9 mouse cellular contexts compared by ENCODE assay signal in genomic region chr9:3006636-3007035, GRCm38 (mm10). TPM values are rescaled to one million over a fixed set of nuclear protein-coding genes. Genes with fewer than 3 reads are reported as not detected.
DNase-seq lines count a peak whose midpoint lies in the region; ATAC-seq and TF ChIP-seq lines count a peak whose summit lies in the region.
"Not testable (repeated sequence)": the region's sequence is repeated elsewhere in the genome, so short reads cannot be mapped to it uniquely, and the experiment has no call there.
"Had no signal": no experiment of that assay in that cellular context is flagged by ENCODE, and none has a peak within 500 bp of the region (broad histone marks: within the 10 kb centered on the region; RNA-seq: fewer than 3 reads in every experiment).

No protein-coding gene starts in this region.

- not testable (repeated sequence) for H3K79me2 ChIP-seq in heart, adult 2 months (replicated peaks; ENCODE audit: control insufficient read depth, insufficient read depth, low read length)

- not testable (repeated sequence) for TF ChIP-seq POLR2A in heart, adult 2 months (IDR thresholded peaks at IDR 0.05; ENCODE audit: insufficient read depth, low read depth, low read length)

- peak; percentile 47 to 78 for DNase-seq in heart, adult 2 months
- DNase-seq in hindbrain, postnatal 0 days (ENCODE audit: low spot score); midbrain, postnatal 0 days (ENCODE audit: low spot score): not testable (repeated sequence)
- peak; percentile 94 for DNase-seq in layer of hippocampus, adult 9-11 months
- DNase-seq in liver, embryonic 13.5 days = peak; percentile 96
- peak; percentile 89 to 94 for DNase-seq in spleen, postnatal 36 days (ENCODE audit: low spot score in 2 of 2)
- DNase-seq in urinary bladder, postnatal 4 days (ENCODE audit: low spot score in 2 of 2) = peak; percentile 98 to 99

- H3K36me3 ChIP-seq in embryonic facial prominence, embryonic 13.5 days; heart, adult 2 months (ENCODE audit: control insufficient read depth, insufficient read depth, low read length); hindbrain, postnatal 0 days (ENCODE audit: insufficient read depth, low read length); liver, embryonic 13.5 days; midbrain, postnatal 0 days (ENCODE audit: insufficient read depth, low read length): not testable (repeated sequence)

- H3K4me2 ChIP-seq in embryonic facial prominence, embryonic 13.5 days; hindbrain, postnatal 0 days (ENCODE audit: low read depth, low read length); liver, embryonic 13.5 days; midbrain, postnatal 0 days (ENCODE audit: low read depth, low read length, poor library complexity, severe bottlenecking): not testable (repeated sequence)

- TF ChIP-seq EP300 in heart, adult 2 months (IDR thresholded peaks at IDR 0.05; ENCODE audit: insufficient read depth, low read depth, low read length) = not testable (repeated sequence)

- intact Hi-C loops in heart, adult 2 months (cut with DNase I) = not testable (repeated sequence)

- not testable (repeated sequence) for H3K27ac ChIP-seq in embryonic facial prominence, embryonic 13.5 days; heart, adult 2 months; hindbrain, postnatal 0 days; liver, embryonic 13.5 days; midbrain, postnatal 0 days (ENCODE audit: low read depth, low read length)

- not testable (repeated sequence) for H3K9me3 ChIP-seq in embryonic facial prominence, embryonic 13.5 days; hindbrain, postnatal 0 days (ENCODE audit: low read length); liver, embryonic 13.5 days (replicated peaks); midbrain, postnatal 0 days (ENCODE audit: low read length)

- TF ChIP-seq CTCF in heart, adult 2 months (IDR thresholded peaks at IDR 0.05); hindbrain, postnatal 0 days (IDR thresholded peaks at IDR 0.05; ENCODE audit: low read depth); midbrain, postnatal 0 days (IDR thresholded peaks at IDR 0.05): not testable (repeated sequence)

- not testable (repeated sequence) for H3K27me3 ChIP-seq in embryonic facial prominence, embryonic 13.5 days; heart, adult 2 months (ENCODE audit: control insufficient read depth, insufficient read depth, low read length); hindbrain, postnatal 0 days (ENCODE audit: insufficient read depth, low read length); liver, embryonic 13.5 days; midbrain, postnatal 0 days (ENCODE audit: insufficient read depth, low read length)

- not testable (repeated sequence) for H3K4me3 ChIP-seq in embryonic facial prominence, embryonic 13.5 days; heart, adult 2 months; hindbrain, postnatal 0 days (ENCODE audit: low read length); liver, embryonic 13.5 days (replicated peaks); midbrain, postnatal 0 days (ENCODE audit: low read depth, low read length)

- not testable (repeated sequence) for H3K9ac ChIP-seq in embryonic facial prominence, embryonic 13.5 days; heart, adult 2 months (ENCODE audit: low read depth, low read length); hindbrain, postnatal 0 days (replicated peaks; ENCODE audit: low read length); liver, embryonic 13.5 days; midbrain, postnatal 0 days (replicated peaks; ENCODE audit: low read length, poor library complexity, severe bottlenecking)

- ATAC-seq in embryonic facial prominence, embryonic 13.5 days (ENCODE audit: insufficient number of reproducible peaks, insufficient read depth, low FRiP score, low TSS enrichment, low read depth) = peak; percentile 76
- ATAC-seq in hindbrain, postnatal 0 days = peak; percentile 81
- peak; percentile 57; the same call in 1 of the 2 replicates for ATAC-seq in liver, embryonic 13.5 days (ENCODE audit: low read depth)
- peak; percentile 78 for ATAC-seq in midbrain, postnatal 0 days (ENCODE audit: low FRiP score)

- WGBS in embryonic facial prominence, embryonic 13.5 days = 72% methylated on average over 8 of the region's 8 CpGs
- 73% methylated on average over 8 of the region's 8 CpGs for WGBS in heart, adult 2 months
- 70% methylated on average over 7 of the region's 8 CpGs for WGBS in hindbrain, postnatal 0 days
- WGBS in liver, embryonic 13.5 days (ENCODE audit: insufficient replicate concordance) = 62% methylated on average over 8 of the region's 8 CpGs
- WGBS in midbrain, postnatal 0 days = 76% methylated on average over 7 of the region's 8 CpGs

- H3K4me1 ChIP-seq in embryonic facial prominence, embryonic 13.5 days; heart, adult 2 months (ENCODE audit: control insufficient read depth, insufficient read depth, low read length); hindbrain, postnatal 0 days (ENCODE audit: insufficient read depth, low read length); liver, embryonic 13.5 days (replicated peaks); midbrain, postnatal 0 days (ENCODE audit: insufficient read depth, low read length): not testable (repeated sequence)

RNA-seq across cellular contexts. Expression of gene Gm11168, which starts 3.5 kb away (rescaled TPM):
- not detected in 2 replicates for polyA plus RNA-seq in embryonic facial prominence, embryonic 13.5 days (2015; fragmentation: Nextera tagmentation; extraction: Ambion mirVana)
- not detected for total RNA-seq in heart, adult 2 months (2021)
- polyA plus RNA-seq in heart, adult 2 months (2012; rRNA removed) = not detected in 2 replicates
- total RNA-seq in hindbrain, postnatal 0 days (2014; rRNA removed) = not detected in 2 replicates
- 0.28 TPM in 1 of 2 replicates, not detected in the other for polyA plus RNA-seq in hindbrain, postnatal 0 days (2015; fragmentation: Nextera tagmentation; extraction: Ambion mirVana)
- polyA plus RNA-seq in liver, embryonic 13.5 days (2015; fragmentation: Nextera tagmentation; extraction: Ambion mirVana) = not detected in 2 replicates
- total RNA-seq in midbrain, postnatal 0 days (2014; rRNA removed) = not detected in 2 replicates
- polyA plus RNA-seq in midbrain, postnatal 0 days (2015; fragmentation: Nextera tagmentation; extraction: Ambion mirVana) = not detected in 2 replicates
- polyA plus RNA-seq: forebrain, embryonic 10.5 days had no signal

RNA-seq across cellular contexts. Expression of gene Gm10722, which starts 5.9 kb away (rescaled TPM):
- polyA plus RNA-seq in embryonic facial prominence, embryonic 13.5 days (2015; fragmentation: Nextera tagmentation; extraction: Ambion mirVana) = not detected in 2 replicates
- total RNA-seq in heart, adult 2 months (2021) = not detected
- not detected in 2 replicates for polyA plus RNA-seq in heart, adult 2 months (2012; rRNA removed)
- total RNA-seq in hindbrain, postnatal 0 days (2014; rRNA removed) = not detected in 2 replicates
- not detected in 2 replicates for polyA plus RNA-seq in hindbrain, postnatal 0 days (2015; fragmentation: Nextera tagmentation; extraction: Ambion mirVana)
- polyA plus RNA-seq in liver, embryonic 13.5 days (2015; fragmentation: Nextera tagmentation; extraction: Ambion mirVana) = not detected in 2 replicates
- total RNA-seq in midbrain, postnatal 0 days (2014; rRNA removed) = not detected in 2 replicates
- not detected in 2 replicates for polyA plus RNA-seq in midbrain, postnatal 0 days (2015; fragmentation: Nextera tagmentation; extraction: Ambion mirVana)
- polyA plus RNA-seq: forebrain, embryonic 10.5 days had no signal

RNA-seq across cellular contexts. Expression of gene Gm10721, which starts 6.3 kb away (rescaled TPM):
- not detected in 2 replicates for polyA plus RNA-seq in embryonic facial prominence, embryonic 13.5 days (2015; fragmentation: Nextera tagmentation; extraction: Ambion mirVana)
- under 1 TPM in 1 of 2 experiments, not detected in 1; 0.63 TPM for total RNA-seq in heart, adult 2 months (2021)
- not detected in 2 replicates for polyA plus RNA-seq in heart, adult 2 months (2012; rRNA removed)
- total RNA-seq in hindbrain, postnatal 0 days (2014; rRNA removed) = not detected in 2 replicates
- 0.35 TPM in 1 of 2 replicates, not detected in the other for polyA plus RNA-seq in hindbrain, postnatal 0 days (2015; fragmentation: Nextera tagmentation; extraction: Ambion mirVana)
- not detected in 2 replicates for polyA plus RNA-seq in liver, embryonic 13.5 days (2015; fragmentation: Nextera tagmentation; extraction: Ambion mirVana)
- total RNA-seq in midbrain, postnatal 0 days (2014; rRNA removed) = not detected in 2 replicates
- polyA plus RNA-seq in midbrain, postnatal 0 days (2015; fragmentation: Nextera tagmentation; extraction: Ambion mirVana) = not detected in 2 replicates
- polyA plus RNA-seq: forebrain, embryonic 10.5 days had no signal

RNA-seq across cellular contexts. Expression of gene Gm10720, which starts 8.8 kb away (rescaled TPM):
- not detected in 2 replicates for polyA plus RNA-seq in embryonic facial prominence, embryonic 13.5 days (2015; fragmentation: Nextera tagmentation; extraction: Ambion mirVana)
- not detected for total RNA-seq in heart, adult 2 months (2021)
- not detected in 2 replicates for polyA plus RNA-seq in heart, adult 2 months (2012; rRNA removed)
- total RNA-seq in hindbrain, postnatal 0 days (2014; rRNA removed) = not detected in 2 replicates
- polyA plus RNA-seq in hindbrain, postnatal 0 days (2015; fragmentation: Nextera tagmentation; extraction: Ambion mirVana) = not detected in 2 replicates
- polyA plus RNA-seq in liver, embryonic 13.5 days (2015; fragmentation: Nextera tagmentation; extraction: Ambion mirVana) = not detected in 2 replicates
- total RNA-seq in midbrain, postnatal 0 days (2014; rRNA removed) = not detected in 2 replicates
- not detected in 2 replicates for polyA plus RNA-seq in midbrain, postnatal 0 days (2015; fragmentation: Nextera tagmentation; extraction: Ambion mirVana)
- polyA plus RNA-seq: forebrain, embryonic 10.5 days had no signal

RNA-seq across cellular contexts. Expression of gene Gm10719, which starts 10.6 kb away (rescaled TPM):
- polyA plus RNA-seq in embryonic facial prominence, embryonic 13.5 days (2015; fragmentation: Nextera tagmentation; extraction: Ambion mirVana) = not detected in 2 replicates
- not detected for total RNA-seq in heart, adult 2 months (2021)
- polyA plus RNA-seq in heart, adult 2 months (2012; rRNA removed) = not detected in 2 replicates
- 0.83 TPM in 1 of 2 replicates, not detected in the other for total RNA-seq in hindbrain, postnatal 0 days (2014; rRNA removed)
- polyA plus RNA-seq in hindbrain, postnatal 0 days (2015; fragmentation: Nextera tagmentation; extraction: Ambion mirVana) = 0.38 TPM in 1 of 2 replicates, not detected in the other
- not detected in 2 replicates for polyA plus RNA-seq in liver, embryonic 13.5 days (2015; fragmentation: Nextera tagmentation; extraction: Ambion mirVana)
- 2.1 TPM in 1 of 2 replicates, not detected in the other for total RNA-seq in midbrain, postnatal 0 days (2014; rRNA removed)
- 0.27 TPM in 1 of 2 replicates, not detected in the other for polyA plus RNA-seq in midbrain, postnatal 0 days (2015; fragmentation: Nextera tagmentation; extraction: Ambion mirVana)
- polyA plus RNA-seq: forebrain, embryonic 10.5 days had no signal
